Mouse (Mus musculus): ENCODE measurements around the gene Axl. TPM values are rescaled to one million over a fixed set of nuclear protein-coding genes. Genes with fewer than 3 reads are reported as not detected.

The Axl gene
- 127 TPM for polyA plus RNA-seq (2014; fragmentation: Illumina TruSeq; extraction: RNeasy Lipid Tissue Mini Kit (QIAGEN cat#74804))

GRCm38 (mm10) chr7:25788220-25789128, at the start of gene Axl:
Gene Axl (minus strand): TSS chr7:25788705.

GRCm38 (mm10) chr7:25816241-25816919, 27.9 kb upstream of the Axl start, which contains the start of gene Cyp2s1:
Gene Cyp2s1 (minus strand): TSS chr7:25816913.

GRCm38 (mm10) chr7:25754738-25755467, 33.6 kb downstream of the Axl start, which contains the start of gene Hnrnpul1:
Gene Hnrnpul1 (minus strand): TSS chr7:25754757.

GRCm38 (mm10) chr7:25718788-25719417, 69.6 kb downstream of the Axl start, which contains the start of gene Ccdc97:
Gene Ccdc97 (minus strand): TSS chr7:25719088.

Other genes with a start within 250 kb of the Axl start
- gene Ceacam2, start 248.8 kb downstream of the Axl start, polyA plus RNA-seq (2014; fragmentation: Illumina TruSeq; extraction: RNeasy Lipid Tissue Mini Kit (QIAGEN cat#74804)) = 0.31 TPM
- gene Erich4, start 172.8 kb downstream of the Axl start, polyA plus RNA-seq (2014; fragmentation: Illumina TruSeq; extraction: RNeasy Lipid Tissue Mini Kit (QIAGEN cat#74804)) = not detected
- gene Dmac2, start 169.3 kb downstream of the Axl start, polyA plus RNA-seq (2014; fragmentation: Illumina TruSeq; extraction: RNeasy Lipid Tissue Mini Kit (QIAGEN cat#74804)) = 9.7 TPM
- gene B3gnt8, start 162.1 kb downstream of the Axl start, polyA plus RNA-seq (2014; fragmentation: Illumina TruSeq; extraction: RNeasy Lipid Tissue Mini Kit (QIAGEN cat#74804)) = 0.51 TPM
- not detected for gene Bckdha, start 129.7 kb downstream of the Axl start, polyA plus RNA-seq (2014; fragmentation: Illumina TruSeq; extraction: RNeasy Lipid Tissue Mini Kit (QIAGEN cat#74804))
- gene Exosc5, start 129.5 kb downstream of the Axl start, polyA plus RNA-seq (2014; fragmentation: Illumina TruSeq; extraction: RNeasy Lipid Tissue Mini Kit (QIAGEN cat#74804)) = 0.60 TPM
- gene Tmem91, start 113.5 kb downstream of the Axl start, polyA plus RNA-seq (2014; fragmentation: Illumina TruSeq; extraction: RNeasy Lipid Tissue Mini Kit (QIAGEN cat#74804)) = not detected
- gene B9d2, start 107.9 kb downstream of the Axl start, polyA plus RNA-seq (2014; fragmentation: Illumina TruSeq; extraction: RNeasy Lipid Tissue Mini Kit (QIAGEN cat#74804)) = not detected
- 0.74 TPM for gene Tgfb1, start 101.7 kb downstream of the Axl start, polyA plus RNA-seq (2014; fragmentation: Illumina TruSeq; extraction: RNeasy Lipid Tissue Mini Kit (QIAGEN cat#74804))
- 1.5 TPM for gene Ccdc97, start 69.6 kb downstream of the Axl start, polyA plus RNA-seq (2014; fragmentation: Illumina TruSeq; extraction: RNeasy Lipid Tissue Mini Kit (QIAGEN cat#74804))
- gene Hnrnpul1, start 33.9 kb downstream of the Axl start, polyA plus RNA-seq (2014; fragmentation: Illumina TruSeq; extraction: RNeasy Lipid Tissue Mini Kit (QIAGEN cat#74804)) = 65.2 TPM
- gene Cyp2s1, start 28.2 kb upstream of the Axl start, polyA plus RNA-seq (2014; fragmentation: Illumina TruSeq; extraction: RNeasy Lipid Tissue Mini Kit (QIAGEN cat#74804)) = 3.5 TPM
- 0.54 TPM for gene Cyp2b10, start 108.9 kb upstream of the Axl start, polyA plus RNA-seq (2014; fragmentation: Illumina TruSeq; extraction: RNeasy Lipid Tissue Mini Kit (QIAGEN cat#74804))